Mouse (Mus musculus) hematopoietic stem cell, adult 5-6 weeks (primary cell): Measurements from ENCODE around the gene Gm26938. TPM values are rescaled to one million over a fixed set of nuclear protein-coding genes. Genes with fewer than 3 reads are reported as not detected.
A peak's percentile ranks its signal among the peaks of the same experiment; 100 is the strongest.

Experiments used
- ATAC-seq, 2 experiments: fragments of 125-278 bp in 1 of 2; replicated peaks in 1 of 2; 2 replicates each; pipeline ENCODE4 v1.8.0; 2016 to 2017; ENCODE audit warnings: inconsistent platforms in 2 of 2, mild to moderate bottlenecking in 2 of 2, moderate number of reproducible peaks in 2 of 2, low read depth in 1 of 2, moderate TSS enrichment in 1 of 2; ENCODE audit not compliant: low FRiP score in 2 of 2, poor library complexity in 2 of 2, severe bottlenecking in 2 of 2, insufficient read depth in 1 of 2, low TSS enrichment in 1 of 2
- total RNA-seq: library from RNA; stranded (forward); fragments of 172-1452, 232-1000 nt; gene quantifications from 2 replicates; pipeline ENCODE4 v1.2.3, GENCODE M21; 2017

Gm26938 gene
- total RNA-seq = not detected in 2 replicates

- peak; percentile 78 to 86 for ATAC-seq
Measured at GRCm38 (mm10) chr5:139826357-139827055, at the start of gene Gm26938, which contains the start of gene Psmg3. Gm26938 (minus strand) TSS chr5:139826407. Psmg3 (minus strand) TSS chr5:139826885.

GRCm38 (mm10) chr5:139871526-139871925 is 45.3 kb upstream of the Gm26938 start:
- ATAC-seq = no peak

GRCm38 (mm10) chr5:139870886-139871285 is 44.7 kb upstream of the Gm26938 start:
- no peak for ATAC-seq

GRCm38 (mm10) chr5:139862759-139863158 is 36.6 kb upstream of the Gm26938 start:
- no peak for ATAC-seq

- no peak for ATAC-seq
Measured at GRCm38 (mm10) chr5:139860328-139861104, 34.3 kb upstream of the Gm26938 start.

GRCm38 (mm10) chr5:139849626-139850320 is 23.6 kb upstream of the Gm26938 start:
- no peak for ATAC-seq

GRCm38 (mm10) chr5:139839142-139839541 is 12.9 kb upstream of the Gm26938 start:
- no peak for ATAC-seq

GRCm38 (mm10) chr5:139838476-139838892 is 12.3 kb upstream of the Gm26938 start:
- ATAC-seq = peak; percentile 27 to 49; a peak in 2 of 4 replicates

- ATAC-seq = no peak
Measured at GRCm38 (mm10) chr5:139835706-139836105, 9.5 kb upstream of the Gm26938 start.

- no peak for ATAC-seq
Measured at GRCm38 (mm10) chr5:139832125-139832524, 5.9 kb upstream of the Gm26938 start.

- peak; percentile 87 to 89 for ATAC-seq
Measured at GRCm38 (mm10) chr5:139830734-139831133, 4.5 kb upstream of the Gm26938 start.

GRCm38 (mm10) chr5:139829384-139829783 is 3.2 kb upstream of the Gm26938 start:
- ATAC-seq = no peak

- no peak for ATAC-seq
Measured at GRCm38 (mm10) chr5:139827593-139827992, 1.4 kb upstream of the Gm26938 start.

- no peak for ATAC-seq
Measured at GRCm38 (mm10) chr5:139825947-139826346, 260 bp downstream of the Gm26938 start.

GRCm38 (mm10) chr5:139824531-139824930 is 1.7 kb downstream of the Gm26938 start:
- ATAC-seq = no peak

- ATAC-seq = no peak
Measured at GRCm38 (mm10) chr5:139821466-139822459, 4.4 kb downstream of the Gm26938 start.
